Mouse (Mus musculus) cerebellum, adult 2 months (tissue): ENCODE results near the gene Vmn1r113. TPM values are rescaled to one million over a fixed set of nuclear protein-coding genes. Genes with fewer than 3 reads are reported as not detected.
"Not testable (repeated sequence)": the region's sequence is repeated elsewhere in the genome, so short reads cannot be mapped to it uniquely, and the experiment has no call there.

Experiments used
- DNase-seq, 2 experiments: peaks; one replicate each; pipeline ENCODE4 v3.0.0; 2021
- H3K27ac ChIP-seq: fragments of 200-500 bp; 2 replicates; pipeline ENCODE4 v1.5.1; 2012; ENCODE audit warnings: low read length, control low read depth, inconsistent platforms; ENCODE audit not compliant: insufficient read depth
- H3K27me3 ChIP-seq: fragments of 200-500 bp; 2 replicates; pipeline ENCODE4 v1.6.1; 2012; ENCODE audit warnings: inconsistent platforms, mild to moderate bottlenecking, low read length, moderate library complexity; ENCODE audit not compliant: control insufficient read depth, insufficient read depth
- H3K4me1 ChIP-seq: fragments of 200-500 bp; 2 replicates; pipeline ENCODE4 v1.6.1; 2011; ENCODE audit warnings: low read length; ENCODE audit not compliant: control insufficient read depth, insufficient read depth
- H3K4me3 ChIP-seq: fragments of 200-500 bp; replicated peaks from 2 replicates; pipeline ENCODE3; 2011; ENCODE audit warnings: mild to moderate bottlenecking, low read depth, low read length, control low read depth; ENCODE audit not compliant: insufficient read depth
- WGBS: fragments of 180-500 bp; shearing (Covaris S2); methylation state at CpG from one replicate; pipeline ENCODE4 v1.1.7; 2018; 5-methylcytosine and 5-hydroxymethylcytosine counted together
- polyA plus RNA-seq: library from polyadenylated mRNA; depleted of rRNA; stranded (reverse); fragments of >200 nt; gene quantifications from 2 replicates; pipeline ENCODE4 v1.2.3, GENCODE M21; 2012; rRNA removed

Gene Vmn1r113
- polyA plus RNA-seq: not detected in 2 replicates

GRCm38 (mm10) chr7:20786985-20787384 is at the start of gene Vmn1r113:
TSS of gene Vmn1r113 (plus strand) at chr7:20787285.
- not testable (repeated sequence) for H3K4me1 ChIP-seq, H3K27ac ChIP-seq, DNase-seq, H3K27me3 ChIP-seq, H3K4me3 ChIP-seq
- WGBS: 44% methylated on average over 2 of the region's 2 CpGs

DNA sequence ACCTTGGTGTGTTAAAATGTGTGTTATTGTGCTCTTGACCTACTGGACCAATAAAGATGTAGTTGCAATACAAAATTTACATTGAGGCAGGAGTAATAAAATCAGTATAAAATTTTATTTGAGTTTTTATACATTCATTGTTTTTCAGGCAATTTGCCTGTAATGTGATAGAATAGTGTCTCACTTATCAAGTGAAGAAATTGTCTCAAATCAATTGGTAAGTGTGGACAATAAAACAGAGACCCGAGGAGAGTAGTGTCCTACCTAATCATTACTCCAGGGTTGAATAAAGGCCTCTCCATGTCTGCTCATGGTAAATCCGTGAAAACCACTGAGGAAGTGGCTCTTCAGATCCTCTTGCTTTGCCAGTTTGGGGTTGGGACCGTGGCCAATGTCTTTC is 16.2 kb upstream of the Vmn1r113 start, which contains the start of gene Vmn1r112:
Vmn1r112 (plus strand) TSS at position 301 of the 400 bp plus-strand sequence.
- H3K27me3 ChIP-seq, H3K27ac ChIP-seq, H3K4me1 ChIP-seq, DNase-seq, H3K4me3 ChIP-seq: not testable (repeated sequence)
- WGBS: no CpG with 5 or more reads among the region's 3 CpGs

DNA sequence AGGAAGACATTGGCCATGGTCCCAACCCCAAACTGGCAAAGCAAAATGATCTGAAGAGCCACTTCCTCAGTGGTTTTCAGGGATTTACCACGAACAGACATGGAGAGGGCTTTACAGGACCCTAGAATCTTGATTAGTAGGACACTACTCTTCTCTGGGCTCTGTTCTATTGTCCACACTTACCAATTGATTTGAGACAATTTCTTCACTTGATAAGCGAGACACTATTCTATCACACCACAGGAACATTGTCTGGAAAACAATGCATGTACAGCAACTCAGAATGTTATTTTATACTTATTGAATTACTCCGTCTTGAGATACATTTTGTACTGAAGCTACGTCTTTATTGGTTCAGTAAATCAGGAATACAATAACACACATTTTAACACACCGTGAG is 25.0 kb downstream of the Vmn1r113 start, which contains the start of gene Vmn1r114:
Vmn1r114 (minus strand) TSS at position 101 of the 400 bp plus-strand sequence.
- no CpG with 5 or more reads among the region's 5 CpGs for WGBS
- H3K4me1 ChIP-seq: not testable (repeated sequence)

More for the DNA sequence above, 25.0 kb downstream of the Vmn1r113 start, which contains the start of gene Vmn1r114:
- H3K27me3 ChIP-seq, H3K4me3 ChIP-seq, DNase-seq, H3K27ac ChIP-seq: not testable (repeated sequence)

Other genes starting within 250 kb of the Vmn1r113 start
- gene Gm5726, start 241.5 kb upstream of the Vmn1r113 start, polyA plus RNA-seq: not detected in 2 replicates
- not detected in 2 replicates for gene Gm4141, start 211.0 kb upstream of the Vmn1r113 start, polyA plus RNA-seq
- gene Gm4513, start 188.3 kb upstream of the Vmn1r113 start, polyA plus RNA-seq: not detected in 2 replicates
- gene Vmn1r107, start 118.4 kb upstream of the Vmn1r113 start, polyA plus RNA-seq: not detected in 2 replicates
- gene Vmn1r111, start 84.1 kb upstream of the Vmn1r113 start, polyA plus RNA-seq: not detected in 2 replicates
- gene Gm10668, start 56.7 kb upstream of the Vmn1r113 start, polyA plus RNA-seq: not detected in 2 replicates
- not detected in 2 replicates for gene Vmn1r112, start 16.1 kb upstream of the Vmn1r113 start, polyA plus RNA-seq
- not detected in 2 replicates for gene Vmn1r114, start 24.9 kb downstream of the Vmn1r113 start, polyA plus RNA-seq
- gene Vmn1r115, start 57.7 kb downstream of the Vmn1r113 start, polyA plus RNA-seq: not detected in 2 replicates
- gene Vmn1r116, start 85.0 kb downstream of the Vmn1r113 start, polyA plus RNA-seq: not detected in 2 replicates
- not detected in 2 replicates for gene Vmn1r117, start 96.8 kb downstream of the Vmn1r113 start, polyA plus RNA-seq
- not detected in 2 replicates for gene Vmn1r118, start 125.1 kb downstream of the Vmn1r113 start, polyA plus RNA-seq
- not detected in 2 replicates for gene Vmn1r119, start 225.2 kb downstream of the Vmn1r113 start, polyA plus RNA-seq